Mouse (Mus musculus) Patski (cell line): ENCODE measurements around the gene S1pr5. TPM values are rescaled to one million over a fixed set of nuclear protein-coding genes. Genes with fewer than 3 reads are reported as not detected.

Source experiments
- ATAC-seq: fragments of 100-300 bp; one replicate; pipeline ENCODE4 v1.8.0; 2021
- CTCF ChIA-PET: fragments of 350-600 bp; sonication (Branson Sonifier 250); formaldehyde crosslinking; loops from one replicate; lab custom pipeline; 2022; ENCODE audit warnings: inconsistent platforms; lab: Charles Lee
- POLR2A ChIA-PET: fragments of 350-600 bp; sonication (Branson Sonifier 250); formaldehyde crosslinking; loops from one replicate; lab custom pipeline; 2022; ENCODE audit warnings: antibody characterized with exemption, inconsistent platforms; lab: Charles Lee
- DNase-seq: peaks from one replicate; pipeline ENCODE4 v3.0.0-alpha.2; 2011; ENCODE audit warnings: low read depth, low spot score
- H3K27me3 ChIP-seq: fragments of 371-371 bp; one replicate; pipeline ENCODE4 v1.5.1; 2021
- CTCF ChIP-seq: fragments of 100-300 bp; IDR thresholded peaks from one replicate; pipeline ENCODE4 v1.5.1; 2021
- in situ Hi-C: fragments of 300-500 bp; cut with MboI; formaldehyde crosslinking; loops from 3 replicates; pipeline ENCODE4 v1.11.1; 2018; ENCODE audit warnings: low pct_unique_long_range_greater_than_20kb, mixed read lengths
- polyA plus RNA-seq: library from polyadenylated mRNA; unstranded; gene quantifications from one replicate; pipeline ENCODE4 v1.2.3, GENCODE M21; 2021

S1pr5 gene
- polyA plus RNA-seq, 1 experiment from 2014 or later, result not detected

DNA sequence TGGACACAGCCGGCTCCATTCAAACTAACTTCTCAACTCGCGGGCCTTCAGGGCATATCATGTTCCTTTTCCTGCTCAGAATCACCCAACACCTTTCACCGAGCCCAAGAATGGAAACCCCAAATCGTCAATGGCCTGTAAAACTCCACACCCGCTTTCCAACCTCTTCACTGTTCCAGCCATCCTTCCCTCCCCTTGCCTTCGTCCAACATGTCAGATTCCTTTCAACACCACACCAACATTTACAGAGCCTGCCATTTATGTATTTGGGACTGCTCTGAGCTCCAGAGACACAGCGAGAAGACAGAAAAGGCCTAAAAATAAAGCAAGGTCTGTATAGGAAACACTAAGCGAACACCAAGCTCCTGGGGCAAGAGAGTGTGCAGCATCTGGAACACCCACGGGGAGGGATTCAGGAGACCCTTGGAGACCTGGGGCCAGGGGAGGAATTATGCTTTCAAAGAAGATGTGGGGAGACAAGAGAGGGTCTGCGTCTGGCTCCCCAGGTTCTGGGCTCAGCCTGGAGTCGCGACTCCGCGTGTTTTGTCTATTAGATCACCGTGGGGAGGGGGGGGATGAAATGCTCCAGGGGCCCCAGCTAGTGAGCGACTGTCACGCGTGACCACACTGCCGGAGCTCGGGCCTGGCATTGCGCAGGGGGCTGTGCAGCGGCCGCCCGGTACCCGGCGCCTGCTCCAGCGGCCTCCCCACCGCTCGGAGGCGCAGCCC is 10.1 kb downstream of the S1pr5 start:
- TF ChIP-seq CTCF, result no peak
- ATAC-seq (peak; percentile 8), DNase-seq (no peak)
- ChIA-PET POLR2A (interaction anchor here (1.1 kb wide), 1 partner anchor 53 kb away, joined by 4 read pairs; the partner anchor contains the start of gene Cdkn2d), CTCF (interaction anchor here (1.1 to 1.9 kb wide), 2 partner anchors 15 to 71 kb away, joined by 3 to 4 read pairs; no protein-coding TSS in a partner anchor)
- H3K27me3 ChIP-seq, result peaks cover 4% of the 10 kb centered on the region
- in situ Hi-C loops, result no loop called here

DNA sequence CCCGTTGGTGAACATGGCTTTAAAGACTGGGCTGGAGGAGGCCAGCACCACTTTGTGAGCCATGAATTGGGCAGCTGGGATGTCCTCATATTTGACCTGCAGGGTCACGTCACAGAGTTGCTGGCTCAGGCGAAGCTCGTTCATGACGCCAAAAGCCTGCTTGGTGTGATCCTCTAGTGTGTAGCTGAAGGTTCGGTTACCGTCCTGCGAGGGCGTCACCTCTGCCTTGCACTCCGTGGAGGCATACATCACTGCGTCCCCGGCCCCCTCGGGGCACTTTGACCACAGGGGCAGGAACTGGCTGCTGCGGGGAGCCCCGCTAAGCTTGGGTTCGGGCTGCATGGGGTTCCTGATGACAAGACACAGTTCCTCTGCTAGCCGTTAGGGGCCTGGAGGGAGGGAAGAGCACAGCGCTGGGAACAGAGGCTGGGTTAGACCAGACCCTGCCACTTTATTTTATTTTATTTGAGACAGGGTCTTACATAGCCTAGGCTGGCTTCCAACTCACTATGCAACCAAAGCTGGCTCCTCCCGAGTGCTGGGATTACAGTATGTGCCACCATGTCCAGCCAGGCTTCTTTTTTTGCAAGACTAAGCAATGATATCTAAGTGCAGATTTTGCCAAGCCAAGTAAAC is 10.8 kb downstream of the S1pr5 start:
- ChIA-PET POLR2A (interaction anchor here (0.6 kb wide), 1 partner anchor 88 kb away, joined by 3 read pairs; no protein-coding TSS in a partner anchor), CTCF (interaction anchor here (0.7 to 1.9 kb wide), 4 partner anchors 14 to 70 kb away, joined by 3 to 4 read pairs (median 4); no protein-coding TSS in a partner anchor)
- no peaks in the 10 kb centered on the region for H3K27me3 ChIP-seq
- DNase-seq, result no peak
- in situ Hi-C loops, result no loop called here
- no peak for ATAC-seq
- TF ChIP-seq CTCF, result no peak

DNA sequence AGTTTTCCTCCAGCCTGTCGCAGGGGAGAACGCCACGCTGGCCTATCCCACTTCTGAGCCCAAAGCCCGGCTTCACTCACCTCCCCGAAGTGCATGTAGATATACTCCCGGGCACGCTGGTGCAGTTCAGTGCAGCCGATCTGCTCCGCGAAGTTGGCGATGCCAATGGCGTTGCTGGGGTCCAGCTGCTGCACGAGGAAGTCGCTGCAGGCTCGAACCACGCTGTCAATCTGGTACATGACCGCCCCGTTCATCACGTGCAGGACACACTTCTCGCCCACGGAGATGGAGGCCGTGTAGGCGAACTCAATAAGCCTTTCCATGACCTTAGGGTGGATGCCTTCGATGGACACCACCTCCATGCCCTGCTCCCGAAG is 11.3 kb downstream of the S1pr5 start:
- in situ Hi-C loops, result no loop called here
- DNase-seq, result no peak
- CTCF ChIA-PET, result interaction anchor here (0.7 to 1.9 kb wide), 3 partner anchors 15 to 69 kb away, joined by 3 to 4 read pairs (median 4); no protein-coding TSS in a partner anchor
- POLR2A ChIA-PET, result interaction anchor here (0.6 kb wide), 1 partner anchor 88 kb away, joined by 3 read pairs; no protein-coding TSS in a partner anchor
- no peak for TF ChIP-seq CTCF
- no peak for ATAC-seq
- H3K27me3 ChIP-seq, result no peaks in the 10 kb centered on the region

DNA sequence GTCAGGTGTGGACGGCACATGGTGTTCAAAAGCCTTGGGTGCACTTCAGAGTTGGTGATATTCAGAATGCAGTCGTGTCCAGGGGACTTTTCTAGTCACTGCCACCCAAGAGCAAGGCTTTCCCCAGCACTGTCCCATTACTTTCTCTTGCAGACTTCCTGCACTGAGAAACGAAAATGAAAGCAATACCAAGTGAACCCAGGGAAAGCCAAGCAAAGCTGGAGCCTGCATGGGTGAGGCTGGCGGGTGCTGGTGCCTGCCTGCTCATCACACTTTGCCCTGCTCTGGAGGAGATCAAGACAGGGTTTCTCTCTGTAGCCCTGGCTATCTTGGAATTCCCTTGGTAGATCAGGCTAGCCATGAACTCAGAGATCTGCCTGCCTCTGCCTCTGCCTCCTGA is 12.9 kb downstream of the S1pr5 start:
- ATAC-seq (no peak), DNase-seq (no peak)
- no peaks in the 10 kb centered on the region for H3K27me3 ChIP-seq
- POLR2A ChIA-PET, result no interaction called here
- no peak for TF ChIP-seq CTCF
- in situ Hi-C loops, result no loop called here
- CTCF ChIA-PET, result interaction anchor here (1.3 kb wide), 1 partner anchor 10 kb away, joined by 3 read pairs; no protein-coding TSS in a partner anchor

DNA sequence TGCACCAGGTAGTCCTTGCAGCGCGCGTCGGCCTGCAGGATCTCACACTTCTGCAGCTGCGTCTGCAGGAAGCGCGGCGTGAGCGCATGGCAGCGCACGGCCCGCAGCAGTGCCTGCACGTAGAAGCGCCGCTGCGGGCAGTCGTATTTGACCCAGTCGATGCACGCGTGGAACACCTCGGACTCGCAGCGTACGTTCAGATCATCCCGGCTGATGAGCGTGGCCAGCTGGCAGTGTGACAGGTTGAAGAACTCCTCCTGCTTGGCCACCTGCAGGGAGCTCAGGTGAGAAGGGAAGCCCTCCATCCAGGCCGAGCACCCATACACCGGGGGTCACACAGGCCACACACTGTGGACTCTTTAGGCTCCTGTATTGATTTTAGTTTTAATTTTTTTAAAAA is 14.4 kb downstream of the S1pr5 start:
- ChIA-PET POLR2A (no interaction called here), CTCF (interaction anchor here (1.0 to 1.4 kb wide), 3 partner anchors 12 to 124 kb away, joined by 3 to 5 read pairs (median 4); no protein-coding TSS in a partner anchor)
- ATAC-seq (no peak), DNase-seq (no peak)
- in situ Hi-C loops, result no loop called here
- TF ChIP-seq CTCF, result no peak
- H3K27me3 ChIP-seq, result no peaks in the 10 kb centered on the region

DNA sequence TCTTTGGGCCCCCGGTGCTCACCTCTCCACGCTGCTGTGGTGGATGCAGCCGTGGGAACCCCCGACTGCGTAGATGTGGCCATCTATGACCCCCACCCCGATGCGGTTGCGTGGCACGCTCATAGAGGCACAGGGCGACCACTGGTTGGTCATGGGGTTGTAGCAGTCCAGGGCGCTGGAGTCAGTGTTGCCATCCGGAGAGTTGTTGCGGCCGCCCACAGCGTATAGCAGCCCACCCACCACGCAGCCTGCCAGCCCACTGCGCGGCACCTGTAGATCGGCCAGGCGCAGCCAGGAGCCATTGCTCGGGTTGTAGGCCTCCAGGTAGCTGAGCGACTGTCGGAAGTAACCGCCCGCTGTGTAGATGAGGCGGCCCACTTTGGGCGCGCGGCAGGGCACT is 14.9 kb downstream of the S1pr5 start:
- CTCF ChIA-PET, result interaction anchor here (1.0 to 1.4 kb wide), 3 partner anchors 12 to 124 kb away, joined by 3 to 5 read pairs (median 4); no protein-coding TSS in a partner anchor

DNA sequence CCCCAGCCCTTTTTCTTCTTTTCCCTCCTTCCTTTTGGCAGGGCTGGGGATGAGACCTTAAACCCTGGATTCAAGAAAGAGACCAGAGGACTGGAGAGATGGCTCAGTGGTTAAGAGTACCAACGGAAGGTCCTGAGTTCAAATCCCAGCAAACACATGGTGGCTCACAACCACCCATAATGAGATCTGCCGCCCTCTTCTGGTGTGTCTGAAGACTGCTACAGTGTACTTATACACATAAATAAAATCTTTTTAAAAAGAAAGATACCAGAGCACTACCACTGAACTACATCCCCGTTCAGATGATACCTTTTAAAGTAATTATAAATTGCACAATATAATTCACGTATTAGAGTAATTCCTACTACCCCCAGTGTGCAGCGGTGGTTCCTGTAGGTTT is 15.4 kb downstream of the S1pr5 start:
- no peak for TF ChIP-seq CTCF
- in situ Hi-C loops, result no loop called here
- ATAC-seq (no peak), DNase-seq (no peak)
- CTCF ChIA-PET, result no interaction called here
- POLR2A ChIA-PET, result no interaction called here
- H3K27me3 ChIP-seq, result no peaks in the 10 kb centered on the region

More for the DNA sequence above, 14.9 kb downstream of the S1pr5 start:
- in situ Hi-C loops, result no loop called here
- no peak for DNase-seq
- no peak for TF ChIP-seq CTCF
- POLR2A ChIA-PET, result no interaction called here
- no peaks in the 10 kb centered on the region for H3K27me3 ChIP-seq
- no peak for ATAC-seq

DNA sequence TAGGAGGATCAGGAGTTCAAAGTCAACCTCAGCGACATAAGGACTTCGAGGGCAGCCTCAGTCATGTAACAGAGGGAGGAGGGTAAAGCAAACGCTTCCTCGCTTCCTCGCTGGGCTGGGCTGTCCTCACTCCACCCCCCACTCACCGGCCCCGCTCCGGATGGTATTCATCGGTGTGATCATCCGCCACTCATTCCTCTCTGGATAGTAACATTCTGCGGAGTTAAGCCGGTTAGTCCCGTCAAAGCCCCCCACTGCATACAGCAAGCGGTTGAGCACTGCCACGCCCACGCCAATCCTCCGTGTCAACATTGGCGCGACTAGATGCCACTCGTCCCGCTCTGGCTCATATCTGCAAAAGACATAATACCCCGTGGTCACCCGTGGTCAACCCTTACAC is 16.7 kb downstream of the S1pr5 start:
- POLR2A ChIA-PET, result no interaction called here
- no peak for ATAC-seq
- CTCF ChIA-PET, result no interaction called here
- in situ Hi-C loops, result no loop called here
- H3K27me3 ChIP-seq, result no peaks in the 10 kb centered on the region
- DNase-seq, result no peak
- no peak for TF ChIP-seq CTCF

DNA sequence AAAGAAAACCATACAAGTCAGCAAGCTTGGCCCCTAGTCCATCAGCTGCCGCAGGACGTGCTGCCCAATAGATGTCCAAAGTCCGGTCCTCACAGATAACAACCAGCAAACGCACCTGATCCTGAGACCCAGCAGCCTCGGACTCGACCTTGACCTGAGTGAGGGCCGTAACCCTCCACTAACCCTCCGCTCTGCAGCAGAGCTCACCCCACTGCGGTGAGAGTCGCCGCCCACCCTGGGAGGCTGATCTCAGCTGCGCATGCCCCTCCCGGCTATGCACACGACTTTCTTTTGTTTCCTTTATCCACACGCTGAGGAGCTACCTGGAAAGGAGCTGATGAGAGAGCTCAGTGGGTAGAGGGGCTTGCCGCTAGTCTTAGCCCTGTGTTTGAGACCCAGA is 20.9 kb downstream of the S1pr5 start:
- POLR2A ChIA-PET, result no interaction called here
- in situ Hi-C loops, result no loop called here

DNA sequence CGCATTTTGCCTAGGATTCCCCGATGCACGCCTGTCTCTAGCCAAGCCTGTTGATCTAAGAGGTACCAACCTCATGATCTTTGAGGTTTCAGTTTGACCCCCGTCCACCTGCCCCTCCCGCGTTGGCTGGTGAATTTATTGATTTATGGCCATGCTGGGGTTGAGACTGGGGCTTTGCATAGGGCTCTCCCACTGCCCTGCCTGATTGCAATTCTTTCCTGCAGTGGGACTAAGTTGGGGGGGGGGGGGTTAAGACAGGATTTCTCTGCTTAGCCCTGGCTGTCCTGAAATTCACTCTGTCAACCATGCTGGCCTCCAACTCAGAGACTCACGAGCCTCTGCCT is 22.9 kb downstream of the S1pr5 start:
- in situ Hi-C loops, result no loop called here
- TF ChIP-seq CTCF, result no peak
- ChIA-PET CTCF (interaction anchor here (1.3 kb wide), 1 partner anchor 10 kb away, joined by 3 read pairs; no protein-coding TSS in a partner anchor), POLR2A (interaction anchor here (0.6 kb wide), 1 partner anchor 42 kb away, joined by 3 read pairs; no protein-coding TSS in a partner anchor)
- ATAC-seq (no peak), DNase-seq (no peak)
- H3K27me3 ChIP-seq, result no peaks in the 10 kb centered on the region

More for the DNA sequence above, 20.9 kb downstream of the S1pr5 start:
- no peak for ATAC-seq
- DNase-seq, result no peak
- CTCF ChIA-PET, result interaction anchor here (0.8 kb wide), 1 partner anchor 37 kb away, joined by 3 read pairs; no protein-coding TSS in a partner anchor
- TF ChIP-seq CTCF, result no peak
- H3K27me3 ChIP-seq, result no peaks in the 10 kb centered on the region
